Mouse (Mus musculus) liver, adult 2 months (tissue): ENCODE results near the gene Smoc2.

Experiments
- CTCF ChIP-seq: fragments of 200-500 bp; IDR thresholded peaks from 2 replicates; pipeline ENCODE4 v1.5.1; 2011; ENCODE audit warnings: low read depth, low read length, control low read depth
- POLR2A ChIP-seq: fragments of 200-500 bp; IDR thresholded peaks from 2 replicates; pipeline ENCODE4 v1.6.1; 2011; ENCODE audit warnings: low read length, control low read depth; ENCODE audit not compliant: insufficient read depth; ENCODE audit errors: extremely low read depth

DNA sequence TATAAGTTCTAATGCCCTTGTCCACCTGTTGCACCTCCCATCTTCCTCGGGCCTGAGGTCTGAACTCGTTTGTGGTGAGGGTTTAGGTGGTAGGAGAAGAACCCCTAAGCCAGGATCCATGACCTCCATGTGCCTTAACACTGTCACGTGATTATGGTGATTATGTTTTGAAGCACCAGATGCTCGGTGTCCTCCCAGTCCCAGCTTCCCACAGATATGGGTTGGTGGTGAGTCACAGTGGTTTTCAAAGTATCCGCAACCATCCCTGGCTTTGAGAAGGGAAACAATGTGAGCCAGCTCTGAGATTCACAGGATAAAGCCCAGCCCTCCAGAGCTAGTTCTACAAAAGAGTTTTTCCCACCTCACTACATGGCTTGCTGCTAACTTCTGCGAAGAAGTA is 33.1 kb downstream of the Smoc2 start:
- TF ChIP-seq CTCF, result no peak
- TF ChIP-seq POLR2A, result no peak
